In genomic region chr9:83068246-83068645, GRCm38 (mm10) we compare ENCODE assay signal across 29 mouse cellular contexts.
DNase-seq lines count a peak whose midpoint lies in the region; ATAC-seq and TF ChIP-seq lines count a peak whose summit lies in the region.
"Had no signal": no experiment of that assay in that cellular context is flagged by ENCODE, and none has a peak within 500 bp of the region (broad histone marks: within the 10 kb centered on the region; RNA-seq: fewer than 3 reads in every experiment).

No protein-coding gene starts in this region.

- TF ChIP-seq CTCF in heart, adult 2 months (IDR thresholded peaks at IDR 0.05), result no peak
- TF ChIP-seq CTCF in heart, postnatal 0 days (IDR thresholded peaks at IDR 0.05; ENCODE audit: low read depth), result no peak

- no peaks in the 10 kb centered on the region for H3K79me2 ChIP-seq in heart, adult 2 months (replicated peaks; ENCODE audit: control insufficient read depth, insufficient read depth, low read length)

- intact Hi-C loops in heart, adult 2 months (cut with DNase I), result no loop called here

- no peak for ATAC-seq in heart, embryonic 12.5 days (ENCODE audit: insufficient number of reproducible peaks, low FRiP score)
- ATAC-seq in heart, postnatal 0 days (ENCODE audit: insufficient read depth, low read depth), result no peak
- no peak for ATAC-seq in heart, embryonic 11.5 days (replicated peaks; ENCODE audit: insufficient number of reproducible peaks, low FRiP score, low TSS enrichment)
- ATAC-seq: activated CD4-positive, CD25-positive, alpha-beta regulatory T cell, adult 4 months; CD4-positive, CD25-positive, alpha-beta regulatory T cell, adult 4 months; forebrain, embryonic 13.5 days; forebrain, embryonic 16.5 days; intestine, postnatal 0 days had no signal

- H3K27me3 ChIP-seq in heart, adult 2 months (ENCODE audit: control insufficient read depth, insufficient read depth, low read length), result no peaks in the 10 kb centered on the region
- no peaks in the 10 kb centered on the region for H3K27me3 ChIP-seq in heart, embryonic 12.5 days (replicated peaks)
- no peaks in the 10 kb centered on the region for H3K27me3 ChIP-seq in heart, postnatal 0 days (ENCODE audit: control insufficient read depth, insufficient read depth, low read length)
- H3K27me3 ChIP-seq in heart, embryonic 11.5 days (ENCODE audit: control insufficient read depth, insufficient read depth, low read length), result no peaks in the 10 kb centered on the region
- H3K27me3 ChIP-seq: embryonic facial prominence, embryonic 13.5 days; forebrain, embryonic 13.5 days; heart, embryonic 13.5 days; hindbrain, embryonic 12.5 days; hindbrain, embryonic 15.5 days had no signal

- H3K9ac ChIP-seq in heart, adult 2 months (ENCODE audit: low read depth, low read length), result no peak overlapping the region
- H3K9ac ChIP-seq in heart, embryonic 12.5 days, result no peak overlapping the region
- no peak overlapping the region for H3K9ac ChIP-seq in heart, postnatal 0 days (replicated peaks; ENCODE audit: low read depth, low read length)
- no peak overlapping the region for H3K9ac ChIP-seq in heart, embryonic 11.5 days (ENCODE audit: low read depth, low read length)
- H3K9ac ChIP-seq: embryonic facial prominence, embryonic 13.5 days; forebrain, embryonic 13.5 days; heart, embryonic 13.5 days; hindbrain, embryonic 12.5 days; hindbrain, embryonic 15.5 days had no signal

- no peak overlapping the region for H3K27ac ChIP-seq in heart, adult 2 months
- no peak overlapping the region for H3K27ac ChIP-seq in heart, embryonic 12.5 days (ENCODE audit: poor library complexity, severe bottlenecking)
- no peak overlapping the region for H3K27ac ChIP-seq in heart, postnatal 0 days (ENCODE audit: low read depth)
- no peak overlapping the region for H3K27ac ChIP-seq in heart, embryonic 11.5 days (ENCODE audit: low read depth, low read length)
- H3K27ac ChIP-seq: embryonic facial prominence, embryonic 10.5 days; embryonic facial prominence, embryonic 13.5 days; forebrain, embryonic 10.5 days; forebrain, embryonic 13.5 days; heart, embryonic 13.5 days; hindbrain, embryonic 12.5 days; hindbrain, embryonic 15.5 days had no signal

- no peak overlapping the region for H3K4me2 ChIP-seq in heart, embryonic 12.5 days
- H3K4me2 ChIP-seq in heart, postnatal 0 days (ENCODE audit: low read depth, low read length), result no peak overlapping the region
- no peak overlapping the region for H3K4me2 ChIP-seq in heart, embryonic 11.5 days
- H3K4me2 ChIP-seq: embryonic facial prominence, embryonic 13.5 days; forebrain, embryonic 13.5 days; heart, embryonic 13.5 days; hindbrain, embryonic 12.5 days; hindbrain, embryonic 15.5 days had no signal

- DNase-seq in heart, adult 2 months, result peak in 1 of 2 experiments; percentile 9
- peak; percentile 7 for DNase-seq in heart, postnatal 0 days (ENCODE audit: low spot score)
- DNase-seq in adipocyte (ENCODE audit: low spot score), result peak; percentile 7
- DNase-seq in gonadal fat pad, adult 2 months (ENCODE audit: low read depth), result peak; percentile 57
- no peak for DNase-seq in urinary bladder, adult 2 months (ENCODE audit: low spot score)
- no peak for DNase-seq in left cerebral cortex, adult 9 months (ENCODE audit: low spot score in 2 of 2)
- DNase-seq: adrenal gland, postnatal 10 days; cerebellum, adult 11 months; cerebellum, adult 2 months; cerebellum, adult 9-11 months; cerebellum, postnatal 36 days; embryo, embryonic 11 days; gastrocnemius, postnatal 10 days; gastrocnemius, postnatal 36 days; kidney, adult 2 months had no signal

- no peaks in the 10 kb centered on the region for H3K4me1 ChIP-seq in heart, adult 2 months (ENCODE audit: control insufficient read depth, insufficient read depth, low read length)
- no peaks in the 10 kb centered on the region for H3K4me1 ChIP-seq in heart, embryonic 12.5 days (replicated peaks)
- no peaks in the 10 kb centered on the region for H3K4me1 ChIP-seq in heart, postnatal 0 days (ENCODE audit: control insufficient read depth, insufficient read depth)
- no peaks in the 10 kb centered on the region for H3K4me1 ChIP-seq in heart, embryonic 11.5 days (ENCODE audit: control insufficient read depth, insufficient read depth, low read length)
- H3K4me1 ChIP-seq: embryonic facial prominence, embryonic 13.5 days; forebrain, embryonic 13.5 days; heart, embryonic 13.5 days; hindbrain, embryonic 12.5 days; hindbrain, embryonic 15.5 days had no signal

- no peaks in the 10 kb centered on the region for H3K36me3 ChIP-seq in heart, adult 2 months (ENCODE audit: control insufficient read depth, insufficient read depth, low read length)
- no peaks in the 10 kb centered on the region for H3K36me3 ChIP-seq in heart, embryonic 12.5 days
- H3K36me3 ChIP-seq in heart, postnatal 0 days (replicated peaks; ENCODE audit: control insufficient read depth, insufficient read depth, low read length), result no peaks in the 10 kb centered on the region
- H3K36me3 ChIP-seq in heart, embryonic 11.5 days (ENCODE audit: control insufficient read depth, insufficient read depth, low read length), result no peaks in the 10 kb centered on the region
- H3K36me3 ChIP-seq: embryonic facial prominence, embryonic 10.5 days; embryonic facial prominence, embryonic 13.5 days; forebrain, embryonic 10.5 days; heart, embryonic 13.5 days; hindbrain, embryonic 12.5 days; hindbrain, embryonic 15.5 days had no signal

- TF ChIP-seq POLR2A in heart, adult 2 months (IDR thresholded peaks at IDR 0.05; ENCODE audit: insufficient read depth, low read depth, low read length), result no peak

- no peak overlapping the region for H3K4me3 ChIP-seq in heart, adult 2 months
- H3K4me3 ChIP-seq in heart, embryonic 12.5 days, result no peak overlapping the region
- H3K4me3 ChIP-seq in heart, postnatal 0 days (ENCODE audit: low read depth, low read length), result no peak overlapping the region
- H3K4me3 ChIP-seq in heart, embryonic 11.5 days (ENCODE audit: low read depth, low read length), result no peak overlapping the region
- H3K4me3 ChIP-seq: embryonic facial prominence, embryonic 10.5 days; embryonic facial prominence, embryonic 13.5 days; erythroblast, embryonic 14.5 days; forebrain, embryonic 10.5 days; forebrain, embryonic 13.5 days; heart, embryonic 13.5 days; hindbrain, embryonic 12.5 days; hindbrain, embryonic 15.5 days had no signal

- 0 out of 2 replicates have a peak, but pooled peaks have one; percentile 8 for TF ChIP-seq EP300 in heart, adult 2 months (IDR thresholded peaks at IDR 0.05; ENCODE audit: insufficient read depth, low read depth, low read length)
- no peak for TF ChIP-seq EP300 in heart, postnatal 0 days (IDR thresholded peaks at IDR 0.05; ENCODE audit: low read depth)

- H3K9me3 ChIP-seq in heart, embryonic 12.5 days (replicated peaks), result no peaks in the 10 kb centered on the region
- H3K9me3 ChIP-seq in heart, postnatal 0 days (replicated peaks; ENCODE audit: control insufficient read depth, low read length), result no peaks in the 10 kb centered on the region
- no peaks in the 10 kb centered on the region for H3K9me3 ChIP-seq in heart, embryonic 11.5 days (replicated peaks; ENCODE audit: control insufficient read depth, low read length)
- H3K9me3 ChIP-seq: embryonic facial prominence, embryonic 10.5 days; embryonic facial prominence, embryonic 13.5 days; forebrain, embryonic 10.5 days; forebrain, embryonic 13.5 days; heart, embryonic 13.5 days; hindbrain, embryonic 12.5 days; hindbrain, embryonic 15.5 days had no signal

- WGBS in heart, adult 2 months, result 44% methylated on average over 5 of the region's 5 CpGs
- WGBS in heart, embryonic 12.5 days, result 69% methylated on average over 5 of the region's 5 CpGs
- WGBS in heart, postnatal 0 days, result 45% methylated on average over 5 of the region's 5 CpGs
- 63% methylated on average over 5 of the region's 5 CpGs for whole genome bisulfite sequencing in heart, embryonic 11.5 days (ENCODE audit: insufficient replicate concordance)

Comparison
In these comparisons a context has a peak if more than half of its experiments do, and no peak if none do; other contexts are left out.
1. DNase-seq: peak in heart, postnatal 0 days (single experiment), adipocyte (single experiment) and gonadal fat pad, adult 2 months (single experiment); none in urinary bladder, adult 2 months (single experiment) and left cerebral cortex, adult 9 months (0 of 2).